Mouse (Mus musculus) embryonic facial prominence, embryonic 13.5 days (tissue): Measurements from ENCODE around the gene Themis3. TPM values are rescaled to one million over a fixed set of nuclear protein-coding genes. Genes with fewer than 3 reads are reported as not detected.

Experiments used
- ATAC-seq: fragments of 200-750 bp; cut with Nextera tagmentation; 2 replicates; pipeline ENCODE4 v1.8.0; 2017; ENCODE audit warnings: low read depth; ENCODE audit not compliant: insufficient number of reproducible peaks, insufficient read depth, low FRiP score, low TSS enrichment
- H3K27ac ChIP-seq: fragments of 300-500 bp; sonication (generic); 2 replicates; pipeline ENCODE4 v1.5.1; 2015; ENCODE audit warnings: moderate library complexity, mild to moderate bottlenecking, inconsistent platforms
- H3K27me3 ChIP-seq: fragments of 300-500 bp; sonication (generic); 2 replicates; pipeline ENCODE4 v1.6.1; 2015; ENCODE audit warnings: mild to moderate bottlenecking, inconsistent platforms
- H3K36me3 ChIP-seq: fragments of 300-500 bp; sonication (generic); 2 replicates; pipeline ENCODE4 v1.6.1; 2015; ENCODE audit warnings: mild to moderate bottlenecking, inconsistent platforms
- H3K4me1 ChIP-seq: fragments of 300-500 bp; sonication (generic); 2 replicates; pipeline ENCODE4 v1.6.1; 2015; ENCODE audit warnings: inconsistent platforms
- H3K4me2 ChIP-seq: fragments of 300-500 bp; sonication (generic); 2 replicates; pipeline ENCODE4 v1.6.1; 2015; ENCODE audit warnings: moderate library complexity, mild to moderate bottlenecking, inconsistent platforms
- H3K4me3 ChIP-seq: fragments of 300-500 bp; sonication (generic); 2 replicates; pipeline ENCODE4 v1.5.1; 2015; ENCODE audit warnings: mild to moderate bottlenecking, inconsistent platforms
- H3K9ac ChIP-seq: fragments of 300-500 bp; sonication (generic); 2 replicates; pipeline ENCODE4 v1.6.1; 2015; ENCODE audit warnings: mild to moderate bottlenecking, inconsistent platforms
- H3K9me3 ChIP-seq: fragments of 300-500 bp; sonication (generic); 2 replicates; pipeline ENCODE4 v1.6.1; 2016; ENCODE audit warnings: inconsistent platforms
- WGBS: fragments of 180-500 bp; shearing (Covaris S2); methylation state at CpG from one replicate; pipeline ENCODE4 v1.1.7; 2015; ENCODE audit warnings: mixed read lengths; 5-methylcytosine and 5-hydroxymethylcytosine counted together
- polyA plus RNA-seq: library from polyadenylated mRNA; unstranded; fragments of >200 nt; fragmentation: Nextera tagmentation; extraction: Ambion mirVana; gene quantifications from 2 replicates; pipeline ENCODE4 v1.2.1, GENCODE M21; 2015

Gene Themis3
- polyA plus RNA-seq, 1 experiment from 2014 or later = 0.13 TPM

- no peak overlapping the region for H3K9ac ChIP-seq
- H3K27me3 ChIP-seq = no peaks in the 10 kb centered on the region
- no peaks in the 10 kb centered on the region for H3K9me3 ChIP-seq
- no peak overlapping the region for H3K27ac ChIP-seq
- no peak overlapping the region for H3K4me2 ChIP-seq
- ATAC-seq = no peak
- H3K4me3 ChIP-seq = no peak overlapping the region
- 86% methylated on average over 9 of the region's 9 CpGs for WGBS
- peaks cover 57% of the 10 kb centered on the region for H3K36me3 ChIP-seq
- peaks cover 10% of the 10 kb centered on the region; the same call in 1 of the 2 replicates for H3K4me1 ChIP-seq
Measured at GRCm38 (mm10) chr17:66507049-66507954, 87.1 kb downstream of the Themis3 start.

DNA sequence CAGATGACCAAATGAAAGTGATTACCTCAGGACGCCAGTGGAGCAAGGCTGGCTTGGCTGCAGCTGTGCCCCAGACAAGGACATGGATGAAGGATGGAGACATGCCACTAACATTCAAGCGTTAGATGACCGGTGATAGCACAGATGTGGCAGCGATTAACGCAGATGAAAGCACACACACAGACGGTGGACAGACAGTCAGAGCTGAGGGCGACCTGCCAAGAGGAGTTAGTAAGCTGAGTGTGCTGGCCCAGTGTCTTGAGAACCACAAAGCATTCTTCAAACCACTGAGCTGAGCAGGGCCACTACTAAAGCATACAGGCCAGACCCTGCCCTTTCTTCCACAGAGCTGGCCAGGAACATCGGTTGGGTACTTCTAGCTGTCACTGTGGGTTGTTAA lies 89.5 kb downstream of the Themis3 start:
- H3K9ac ChIP-seq = no peak overlapping the region
- H3K9me3 ChIP-seq = no peaks in the 10 kb centered on the region
- no peak overlapping the region for H3K4me3 ChIP-seq
- no peaks in the 10 kb centered on the region for H3K27me3 ChIP-seq
- no peak overlapping the region for H3K4me2 ChIP-seq
- peaks cover 75% of the 10 kb centered on the region for H3K36me3 ChIP-seq
- no peak for ATAC-seq
- 89% methylated on average over 8 of the region's 8 CpGs for WGBS
- no peaks in the 10 kb centered on the region for H3K4me1 ChIP-seq
- no peak overlapping the region for H3K27ac ChIP-seq

Other genes with a start within 250 kb of the Themis3 start
- 4.0 and 4.1 TPM in 2 replicates for gene Mtcl1, start 144.9 kb downstream of the Themis3 start, polyA plus RNA-seq
- 55.9 and 61.9 TPM in 2 replicates for gene Rab12, start 74.9 kb downstream of the Themis3 start, polyA plus RNA-seq